Mouse (Mus musculus): Measurements from ENCODE around the gene Chil1. TPM values are rescaled to one million over a fixed set of nuclear protein-coding genes. Genes with fewer than 3 reads are reported as not detected.

Chil1 gene
- polyA plus RNA-seq (2021; fragmentation: Nextera tagmentation): 20.0 and 24.7 TPM in 2 replicates
- long read RNA-seq, experiment 1, transcript Chil1-201 (10 exons, 1,687 nt): major isoform, 11 of 35 reads
- long read RNA-seq, experiment 1, transcript Chil1-208 (10 exons, 1,645 nt): major isoform, 11 of 35 reads
- long read RNA-seq, experiment 1, partial matches to known transcripts: 3 of 35 reads
- long read RNA-seq, experiment 1, other reads (novel, unspliced or antisense): 9 of 35 reads
- long read RNA-seq, experiment 2, transcript Chil1-208 (10 exons, 1,645 nt): minor isoform, 29 of 136 reads
- long read RNA-seq, experiment 2, transcript Chil1-201 (10 exons, 1,687 nt): major isoform, 63 of 136 reads
- long read RNA-seq, experiment 2, partial matches to known transcripts: 3 of 136 reads
- long read RNA-seq, experiment 2, other reads (novel, unspliced or antisense): 41 of 136 reads

DNA sequence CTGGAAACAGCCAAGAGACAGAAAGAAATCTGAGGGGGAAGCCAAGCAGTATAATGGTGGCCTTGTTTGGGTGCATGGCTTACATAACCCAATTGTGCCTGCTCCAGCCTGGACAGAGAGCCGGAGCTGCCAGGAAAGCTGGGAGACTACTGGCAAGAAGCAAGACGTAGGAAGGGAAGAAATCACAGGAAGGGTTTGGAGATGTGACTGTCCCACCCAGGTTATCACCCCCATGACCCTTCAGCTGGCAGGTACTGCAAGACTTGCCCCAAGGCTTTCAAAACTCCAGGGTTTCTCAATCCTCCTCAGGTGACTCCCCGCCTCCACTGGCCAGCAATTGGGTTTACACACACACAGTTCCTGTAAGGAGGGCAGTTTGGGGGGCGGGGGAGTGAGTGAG lies at the start of gene Chil1:
Gene Chil1 (plus strand): TSS at position 152 of the 400 bp plus-strand sequence.

DNA sequence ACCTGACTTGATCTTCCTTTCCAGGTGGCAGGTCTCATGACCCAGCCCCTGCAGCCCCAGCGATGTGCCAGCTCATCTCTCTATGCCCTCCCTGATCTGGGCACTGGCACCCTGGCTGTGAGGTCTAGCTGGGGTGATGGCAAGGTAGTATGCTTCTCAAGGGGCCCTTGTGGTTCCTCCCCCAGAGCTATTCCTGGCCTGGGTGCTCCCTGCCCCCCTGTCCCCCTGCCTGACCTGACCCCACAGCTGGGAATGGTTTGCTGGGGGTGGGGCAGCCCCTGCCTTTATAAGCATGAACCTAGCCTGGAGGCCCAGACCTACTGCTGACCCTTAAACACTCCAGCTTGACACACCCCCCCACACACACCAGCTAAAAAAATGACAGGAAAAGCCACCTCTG lies 11.2 kb downstream of the Chil1 start, which contains the start of gene Mybph:
Gene Mybph (plus strand): TSS at position 323 of the 400 bp plus-strand sequence.

GRCm38 (mm10) chr1:134235391-134235921 lies 53.5 kb downstream of the Chil1 start, which contains the start of gene Adora1:
Adora1 (minus strand) TSS chr1:134235431.

Other genes starting within 250 kb of the Chil1 start
- 1.9 and 3.9 TPM in 2 replicates for gene Fmod, start 144.9 kb upstream of the Chil1 start, polyA plus RNA-seq (2021; fragmentation: Nextera tagmentation)
- 10.3 and 18.0 TPM in 2 replicates for gene Btg2, start 103.1 kb upstream of the Chil1 start, polyA plus RNA-seq (2021; fragmentation: Nextera tagmentation)
- gene Chit1, start 70.9 kb upstream of the Chil1 start, polyA plus RNA-seq (2021; fragmentation: Nextera tagmentation): 0.24 TPM in 1 of 2 replicates, not detected in the other
- 0.10 and 0.19 TPM in 2 replicates for gene Mybph, start 11.3 kb downstream of the Chil1 start, polyA plus RNA-seq (2021; fragmentation: Nextera tagmentation)
- 96.7 and 125 TPM in 2 replicates for gene Adora1, start 53.3 kb downstream of the Chil1 start, polyA plus RNA-seq (2021; fragmentation: Nextera tagmentation)
- not detected in 2 replicates for gene Myog, start 107.8 kb downstream of the Chil1 start, polyA plus RNA-seq (2021; fragmentation: Nextera tagmentation)
- gene Ppfia4, start 150.8 kb downstream of the Chil1 start, polyA plus RNA-seq (2021; fragmentation: Nextera tagmentation): 17.2 TPM in 2 replicates
- 50.2 and 62.1 TPM in 2 replicates for gene Tmem183a, start 179.8 kb downstream of the Chil1 start, polyA plus RNA-seq (2021; fragmentation: Nextera tagmentation)
- gene 4933406M09Rik, start 203.8 kb downstream of the Chil1 start, polyA plus RNA-seq (2021; fragmentation: Nextera tagmentation): not detected in 2 replicates
- 45.0 and 46.8 TPM in 2 replicates for gene Cyb5r1, start 223.4 kb downstream of the Chil1 start, polyA plus RNA-seq (2021; fragmentation: Nextera tagmentation)
- gene Adipor1, start 233.2 kb downstream of the Chil1 start, polyA plus RNA-seq (2021; fragmentation: Nextera tagmentation): 103 TPM in 2 replicates

Measured in layer of hippocampus, adult 6 months (tissue).